10 mouse cellular contexts compared by ENCODE assay signal in the genomic region with DNA sequence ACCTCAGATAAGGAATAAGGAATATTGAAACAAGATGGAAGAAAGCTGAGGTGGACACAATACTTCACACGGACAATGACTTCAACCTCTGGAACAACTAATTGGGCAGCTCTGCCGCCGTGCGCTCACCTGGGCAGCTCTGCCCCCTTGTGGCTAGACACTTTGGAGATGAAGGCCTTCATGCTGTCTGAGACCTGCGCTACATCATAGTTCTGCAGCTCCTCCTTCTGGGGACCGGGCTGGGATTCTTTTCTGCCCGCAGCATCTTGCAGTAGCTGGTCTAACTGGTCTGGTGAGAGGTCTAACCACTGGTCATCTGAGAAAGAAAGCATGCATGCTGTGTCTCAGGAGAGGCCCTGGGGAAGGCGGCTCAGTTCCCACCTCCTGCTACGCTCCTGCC. TPM values are rescaled to one million over a fixed set of nuclear protein-coding genes. Genes with fewer than 3 reads are reported as not detected.
DNase-seq lines count a peak whose midpoint lies in the region; ATAC-seq lines count a peak whose summit lies in the region.
"Had no signal": no experiment of that assay in that cellular context is flagged by ENCODE, and none has a peak within 500 bp of the region (broad histone marks: within the 10 kb centered on the region; RNA-seq: fewer than 3 reads in every experiment).

No protein-coding gene starts in this region.

- no peak overlapping the region for H3K27ac ChIP-seq in kidney, embryonic 14.5 days (ENCODE audit: low read depth, low read length)
- H3K27ac ChIP-seq in forebrain, embryonic 12.5 days, result no peak overlapping the region

- H3K4me1 ChIP-seq in kidney, embryonic 14.5 days (ENCODE audit: control insufficient read depth, insufficient read depth, low read length), result no peaks in the 10 kb centered on the region
- H3K4me1 ChIP-seq in forebrain, embryonic 12.5 days, result no peaks in the 10 kb centered on the region

- no peak; the same call in 1 of the 2 replicates for ATAC-seq in kidney, embryonic 14.5 days (ENCODE audit: low FRiP score, low TSS enrichment)
- peak; percentile 50 for ATAC-seq in megakaryocyte progenitor cell, adult 5-6 weeks (replicated peaks; ENCODE audit: poor library complexity)
- no peak for ATAC-seq in forebrain, embryonic 12.5 days (ENCODE audit: low FRiP score)

- H3K4me3 ChIP-seq in kidney, embryonic 14.5 days (ENCODE audit: low read length), result no peak overlapping the region
- H3K4me3 ChIP-seq in forebrain, embryonic 12.5 days (replicated peaks), result no peak overlapping the region

- WGBS in kidney, embryonic 14.5 days, result 70% methylated on average over 9 of the region's 9 CpGs
- WGBS in forebrain, embryonic 12.5 days, result 77% methylated on average over 9 of the region's 9 CpGs

- H3K36me3 ChIP-seq in kidney, embryonic 14.5 days (ENCODE audit: control insufficient read depth, insufficient read depth, low read length), result peaks cover 61% of the 10 kb centered on the region
- H3K36me3 ChIP-seq in forebrain, embryonic 12.5 days (replicated peaks), result peaks cover 81% of the 10 kb centered on the region

- DNase-seq in kidney, adult 11 months, result peak; percentile 23
- DNase-seq in R1 (ENCODE audit: low read depth, low spot score), result peak; percentile 79
- DNase-seq in forelimb bud, embryonic 11.5 days (ENCODE audit: low read depth, low spot score), result peak; percentile 20
- no peak for DNase-seq in right cerebral cortex, adult 2 months (ENCODE audit: low spot score in 2 of 2)
- no peak for DNase-seq in right cerebral cortex, postnatal 36 days (ENCODE audit: low spot score in 2 of 2)

- no peaks in the 10 kb centered on the region for H3K27me3 ChIP-seq in kidney, embryonic 14.5 days (ENCODE audit: control insufficient read depth, insufficient read depth, low read length)
- H3K27me3 ChIP-seq in forebrain, embryonic 12.5 days, result no peaks in the 10 kb centered on the region

- H3K4me2 ChIP-seq in kidney, embryonic 14.5 days (replicated peaks; ENCODE audit: low read depth, low read length), result no peak overlapping the region
- H3K4me2 ChIP-seq in forebrain, embryonic 12.5 days, result no peak overlapping the region

- no peak overlapping the region for H3K9ac ChIP-seq in kidney, embryonic 14.5 days (ENCODE audit: low read depth, low read length)
- no peak overlapping the region for H3K9ac ChIP-seq in forebrain, embryonic 12.5 days

- H3K9me3 ChIP-seq in kidney, embryonic 14.5 days (ENCODE audit: control insufficient read depth, low read length), result no peaks in the 10 kb centered on the region
- H3K9me3 ChIP-seq in forebrain, embryonic 12.5 days, result no peaks in the 10 kb centered on the region

RNA-seq across cellular contexts. Expression of a gene that starts 19.4 kb away (rescaled TPM):
- 49.6 and 66.1 TPM in 2 replicates for polyA plus RNA-seq in kidney, embryonic 14.5 days (2014; fragmentation: Nextera tagmentation; extraction: Ambion mirVana)
- 44.2 and 45.9 TPM in 2 replicates for total RNA-seq in megakaryocyte progenitor cell, adult 5-6 weeks (2015)
- 67.3 and 71.2 TPM in 2 replicates for total RNA-seq in megakaryocyte progenitor cell, adult 5-6 weeks (2017)
- polyA plus RNA-seq in forebrain, embryonic 12.5 days (2016; fragmentation: Nextera tagmentation; extraction: Ambion mirVana), result 63.6 and 64.0 TPM in 2 replicates

RNA-seq across cellular contexts. Expression of a gene that starts 19.5 kb away (rescaled TPM):
- 33.0 and 44.4 TPM in 2 replicates for polyA plus RNA-seq in kidney, embryonic 14.5 days (2014; fragmentation: Nextera tagmentation; extraction: Ambion mirVana)
- 21.1 and 30.8 TPM in 2 replicates for total RNA-seq in megakaryocyte progenitor cell, adult 5-6 weeks (2015)
- 21.9 and 26.6 TPM in 2 replicates for total RNA-seq in megakaryocyte progenitor cell, adult 5-6 weeks (2017)
- 53.0 and 55.3 TPM in 2 replicates for polyA plus RNA-seq in forebrain, embryonic 12.5 days (2016; fragmentation: Nextera tagmentation; extraction: Ambion mirVana)

RNA-seq across cellular contexts. Expression of a gene that starts 34.0 kb away (rescaled TPM):
- polyA plus RNA-seq in kidney, embryonic 14.5 days (2014; fragmentation: Nextera tagmentation; extraction: Ambion mirVana), result 13.1 and 18.4 TPM in 2 replicates
- 8.2 and 10.0 TPM in 2 replicates for total RNA-seq in megakaryocyte progenitor cell, adult 5-6 weeks (2015)
- 10.8 and 11.9 TPM in 2 replicates for total RNA-seq in megakaryocyte progenitor cell, adult 5-6 weeks (2017)
- 13.2 and 16.0 TPM in 2 replicates for polyA plus RNA-seq in forebrain, embryonic 12.5 days (2016; fragmentation: Nextera tagmentation; extraction: Ambion mirVana)

RNA-seq across cellular contexts. Expression of a gene that starts 59.5 kb away (rescaled TPM):
- not detected in 2 replicates for polyA plus RNA-seq in kidney, embryonic 14.5 days (2014; fragmentation: Nextera tagmentation; extraction: Ambion mirVana)
- total RNA-seq in megakaryocyte progenitor cell, adult 5-6 weeks (2015), result not detected in 2 replicates
- total RNA-seq in megakaryocyte progenitor cell, adult 5-6 weeks (2017), result not detected in 2 replicates
- not detected in 2 replicates for polyA plus RNA-seq in forebrain, embryonic 12.5 days (2016; fragmentation: Nextera tagmentation; extraction: Ambion mirVana)
- total RNA-seq: left cerebral cortex, adult 8-10 months had no signal
- polyA plus RNA-seq: frontal cortex, adult 2 months had no signal

Comparison
In these comparisons a context has a peak if more than half of its experiments do, and no peak if none do; other contexts are left out.
1. DNase-seq: peak in kidney, adult 11 months (single experiment), R1 (single experiment) and forelimb bud, embryonic 11.5 days (single experiment); none in right cerebral cortex, adult 2 months (0 of 2) and right cerebral cortex, postnatal 36 days (0 of 2).